Mouse (Mus musculus) G1E (cell line): ENCODE data around the gene Psmg4.

Experiments
- CTCF ChIP-seq: IDR thresholded peaks from 2 replicates; pipeline ENCODE4 v1.5.1; 2012; ENCODE audit warnings: low read depth, low read length, inconsistent platforms, mixed read lengths
- GATA1 ChIP-seq: IDR thresholded peaks from 2 replicates; pipeline ENCODE4 v1.6.1; 2012; ENCODE audit warnings: borderline replicate concordance, low read length, inconsistent platforms, mixed read lengths
- POLR2AphosphoS5 ChIP-seq: IDR thresholded peaks from 2 replicates; pipeline ENCODE4 v1.6.1; 2012; ENCODE audit warnings: low read depth, low read length, inconsistent platforms; ENCODE audit not compliant: insufficient replicate concordance
- TAL1 ChIP-seq: conservative IDR thresholded peaks from 2 replicates; pipeline ENCODE4 v1.6.1; 2012; ENCODE audit warnings: low read depth, low read length, inconsistent platforms, mixed read lengths

DNA sequence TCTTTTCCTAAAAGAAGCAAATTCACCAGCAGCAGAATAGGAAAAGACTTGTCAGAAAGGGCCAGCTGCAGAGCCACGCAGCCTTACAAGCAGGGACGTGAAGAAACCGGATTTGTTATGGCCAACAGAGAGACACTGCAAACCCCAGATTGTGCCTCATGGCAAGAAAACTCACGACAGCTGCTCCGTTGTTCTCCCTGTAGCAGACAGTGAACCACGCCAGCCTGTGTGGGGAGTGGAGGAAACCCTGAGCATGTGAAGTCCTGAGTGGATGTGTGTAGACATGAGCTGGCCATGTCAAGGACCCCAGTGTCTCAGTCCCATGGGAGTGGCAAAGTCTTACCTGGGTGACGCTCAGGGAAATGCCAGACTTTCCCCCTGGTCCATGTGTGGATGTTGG lies 26.2 kb upstream of the Psmg4 start:
- TF ChIP-seq TAL1 (no peak), POLR2AphosphoS5 (no peak), CTCF (no peak), GATA1 (no peak)
